Mouse (Mus musculus) adipocyte (in vitro differentiated cells): ENCODE measurements at regions not wholly inside any gene's neighbourhood (a gene's known extent, or its start where the extent isn't known, plus 50 kb on each side); places are given as distances from the start of the nearest gene placed in this dataset.

Experiments
- DNase-seq: peaks from one replicate; pipeline ENCODE4 v3.0.0-alpha.2; 2016; ENCODE audit warnings: low spot score

DNA sequence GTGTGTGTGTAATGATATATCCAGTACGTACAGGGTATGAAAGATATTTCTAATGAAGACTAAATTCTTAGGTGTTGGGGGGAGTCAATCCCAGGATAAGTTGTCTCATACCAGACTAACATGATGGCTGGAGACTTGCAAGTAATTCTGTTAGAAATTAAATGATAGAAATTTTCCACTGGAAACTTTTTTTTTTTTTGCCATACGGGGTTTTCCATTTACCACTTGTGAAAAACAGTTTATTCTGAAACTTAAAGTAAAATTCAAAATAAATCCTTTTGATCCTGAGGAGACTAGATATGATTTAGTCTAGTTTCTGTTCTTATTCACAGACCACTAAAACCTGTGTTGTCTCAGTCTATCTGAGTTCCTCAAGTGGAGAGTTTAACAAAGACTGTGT is 119.5 kb upstream of the Mmadhc start:
- no peak for DNase-seq

DNA sequence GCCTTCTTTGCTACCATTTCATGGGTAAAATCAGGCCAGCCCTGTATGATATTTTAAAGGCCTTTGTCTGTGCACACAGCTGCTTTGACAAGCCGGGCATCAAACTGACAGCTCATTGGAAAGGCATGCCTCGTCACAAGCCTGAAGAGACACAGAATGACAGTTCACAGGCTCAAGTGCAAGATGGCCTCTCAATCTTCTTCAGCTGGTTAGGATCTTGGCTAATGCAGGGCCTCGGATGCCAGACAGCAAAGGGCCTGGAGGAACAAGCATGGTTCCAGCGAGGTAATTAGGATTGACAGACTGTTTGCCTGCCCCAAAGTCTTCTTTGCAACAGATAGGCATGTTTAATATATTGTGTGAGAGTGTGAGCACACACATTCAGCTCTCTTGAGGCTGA is 109.3 kb upstream of the Mmadhc start:
- no peak for DNase-seq

DNA sequence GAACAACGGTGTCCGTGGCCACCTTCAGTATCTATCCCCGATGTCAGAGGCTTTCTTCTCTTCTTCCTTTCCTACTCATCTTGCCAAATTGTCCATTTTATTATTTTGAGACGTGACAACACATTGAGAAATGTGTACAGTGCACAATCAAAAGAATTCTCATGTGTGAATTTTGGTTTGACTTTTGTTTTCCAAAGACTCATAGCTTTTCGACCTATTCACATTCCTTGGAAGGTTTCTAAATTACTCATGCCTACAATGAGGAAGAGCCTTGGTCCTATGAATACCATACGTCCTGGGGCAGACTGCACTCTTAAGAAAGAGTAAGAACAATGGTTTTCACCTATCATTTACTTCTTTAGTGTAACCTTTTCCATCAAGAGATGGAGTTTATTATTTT is 106.5 kb upstream of the Mmadhc start:
- DNase-seq, result no peak

DNA sequence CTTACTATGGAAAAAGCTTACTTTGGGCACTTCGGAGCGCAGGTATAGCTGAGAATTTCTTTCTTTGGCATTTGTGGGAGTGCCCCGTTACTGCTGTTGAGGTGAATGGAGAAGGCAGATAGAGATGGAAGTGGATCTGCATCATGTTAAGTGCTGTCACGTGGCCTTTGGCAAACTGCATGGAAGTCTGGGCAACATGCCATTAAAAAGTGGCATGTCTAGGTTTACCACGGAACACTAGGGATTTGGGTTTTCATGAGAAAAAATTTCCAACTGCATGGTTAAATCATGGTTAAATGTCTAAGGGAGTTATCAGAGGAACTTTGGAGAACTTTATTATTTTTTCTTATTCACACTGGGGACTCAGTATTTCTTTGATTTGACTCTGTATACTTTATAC is 102.0 kb upstream of the Mmadhc start:
- DNase-seq, result peak; percentile 23

DNA sequence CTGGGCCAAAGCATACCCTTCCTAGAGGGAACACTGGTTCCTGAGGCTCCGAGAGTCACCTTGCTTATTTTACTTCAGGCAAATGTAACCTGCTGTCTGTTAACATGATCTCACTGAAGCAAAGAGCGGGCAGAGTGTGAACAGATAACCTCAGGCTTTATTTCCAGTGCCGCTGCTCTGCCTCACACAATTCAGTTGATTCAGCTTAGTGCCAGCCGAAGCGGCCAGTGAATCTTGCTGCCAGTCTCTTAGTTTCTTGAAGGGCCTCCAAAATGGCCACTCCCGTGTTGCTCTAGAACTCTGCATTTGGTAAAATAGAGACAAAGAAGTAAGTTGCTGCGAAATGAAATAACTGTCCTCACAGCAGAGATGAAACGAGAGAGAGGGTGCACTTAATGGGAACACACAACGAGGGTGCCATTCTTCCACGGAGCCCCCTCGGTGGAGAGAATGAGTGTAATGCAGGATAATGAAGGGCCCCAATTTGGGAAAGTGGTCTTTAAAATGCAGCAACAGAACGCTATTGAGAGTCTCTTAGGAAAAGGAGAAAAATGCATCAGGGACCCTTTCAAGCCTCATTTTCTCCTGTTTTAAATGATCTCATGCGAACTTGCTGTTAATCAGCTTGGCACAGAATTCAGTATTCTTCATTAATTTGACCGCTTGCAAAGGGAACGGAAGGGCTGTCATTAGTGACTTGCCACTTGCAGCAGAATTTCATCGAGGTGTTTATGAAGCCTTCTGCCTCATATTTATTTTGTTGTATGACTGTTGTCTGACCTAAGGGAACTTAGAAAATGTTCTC is 81.2 kb upstream of the Mmadhc start:
- DNase-seq, result no peak

DNA sequence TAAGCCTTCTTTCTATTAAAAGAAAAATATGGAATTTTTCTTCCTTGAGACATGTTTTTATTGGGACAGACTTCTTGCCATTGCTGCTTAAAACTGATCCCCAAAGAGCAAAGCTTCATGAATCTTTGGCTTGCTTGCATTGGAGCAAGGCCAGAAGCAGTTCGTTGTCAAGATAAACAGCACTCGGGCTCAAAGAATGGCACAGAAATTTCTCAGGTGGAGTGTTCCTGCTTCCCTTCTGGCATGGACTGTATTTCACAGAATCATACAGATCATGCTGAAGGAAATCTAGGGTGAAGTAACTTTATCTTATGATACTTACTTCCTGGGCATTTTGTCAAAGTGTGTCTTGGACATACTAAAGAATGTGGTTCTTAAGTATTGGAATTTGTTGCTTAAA is 77.0 kb upstream of the Mmadhc start:
- DNase-seq, result peak; percentile 67

DNA sequence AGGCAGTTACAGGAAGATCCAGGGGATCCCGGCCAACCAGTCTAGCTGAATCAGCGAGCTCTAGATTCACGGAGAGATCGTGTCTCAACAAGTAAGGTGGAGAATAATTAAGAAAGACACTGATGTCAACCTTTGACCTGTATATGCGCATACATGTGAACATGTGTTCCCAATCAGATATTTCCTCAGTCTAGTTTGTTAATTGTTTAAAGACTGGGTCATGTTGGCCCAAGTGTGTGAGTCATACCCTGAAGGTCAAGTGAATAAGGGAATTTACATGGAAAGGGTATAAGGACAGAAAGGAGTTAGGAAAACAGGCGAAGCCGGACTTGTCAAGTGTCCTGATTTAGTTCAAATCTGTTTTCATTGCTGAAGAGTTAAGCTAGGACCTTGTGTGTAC is 76.4 kb upstream of the Mmadhc start:
- no peak for DNase-seq

DNA sequence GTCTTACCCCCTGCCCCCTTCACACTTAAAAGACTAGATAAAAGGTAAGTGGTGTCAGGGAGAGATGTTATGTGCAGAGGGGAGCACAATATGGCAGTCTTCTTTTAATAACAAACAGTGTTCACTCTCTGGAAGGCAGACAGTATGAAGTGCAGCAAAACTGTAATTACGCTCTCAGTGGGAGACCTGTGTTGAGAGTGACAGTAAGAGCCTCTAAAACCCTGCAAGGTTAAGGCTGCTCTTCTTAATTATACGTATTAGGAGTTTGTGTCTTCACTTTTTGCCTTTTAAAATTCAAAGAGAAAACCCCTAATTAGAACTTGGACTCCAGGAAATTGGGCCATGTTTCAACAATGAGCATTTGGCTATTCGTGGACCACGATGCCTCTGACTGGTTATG is 72.2 kb upstream of the Mmadhc start:
- no peak for DNase-seq

DNA sequence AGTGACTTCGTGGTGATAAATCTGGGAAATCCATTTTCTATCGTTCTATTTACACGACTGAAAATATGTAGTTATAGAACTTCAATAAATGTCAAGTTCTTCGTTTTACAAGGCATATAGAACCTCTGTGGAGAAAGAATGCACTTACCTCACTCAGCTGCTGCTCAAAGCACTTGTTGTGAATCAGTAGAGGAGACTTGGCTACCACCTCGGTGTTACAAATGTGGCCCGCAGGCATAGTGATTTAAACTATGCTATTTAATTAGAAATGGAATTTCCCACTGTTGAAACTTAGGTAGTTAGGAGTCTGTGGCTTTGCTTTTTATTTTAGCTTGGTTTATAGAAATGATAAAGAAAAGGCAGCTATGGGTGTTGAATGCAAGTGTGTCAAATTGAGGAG is 71.8 kb upstream of the Mmadhc start:
- DNase-seq, result no peak

DNA sequence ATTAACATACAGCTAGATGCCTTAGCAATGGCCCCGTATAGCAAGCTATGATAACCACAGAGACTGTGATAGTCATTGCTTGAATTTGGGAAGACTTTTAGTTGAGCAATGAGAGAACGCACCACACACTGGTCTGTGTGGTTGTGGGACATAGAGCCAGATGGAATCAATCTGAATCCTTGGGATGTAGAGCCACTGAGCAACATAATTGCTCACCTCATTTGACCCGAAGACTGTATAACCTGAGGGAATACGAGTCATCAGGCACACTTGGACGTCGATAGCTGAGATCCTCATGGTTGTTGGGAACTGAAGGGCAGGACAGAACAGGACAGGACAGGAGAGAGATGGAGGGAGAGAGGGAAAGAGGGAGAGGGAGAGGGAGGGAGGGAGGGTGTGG is 68.6 kb upstream of the Mmadhc start:
- DNase-seq, result no peak

DNA sequence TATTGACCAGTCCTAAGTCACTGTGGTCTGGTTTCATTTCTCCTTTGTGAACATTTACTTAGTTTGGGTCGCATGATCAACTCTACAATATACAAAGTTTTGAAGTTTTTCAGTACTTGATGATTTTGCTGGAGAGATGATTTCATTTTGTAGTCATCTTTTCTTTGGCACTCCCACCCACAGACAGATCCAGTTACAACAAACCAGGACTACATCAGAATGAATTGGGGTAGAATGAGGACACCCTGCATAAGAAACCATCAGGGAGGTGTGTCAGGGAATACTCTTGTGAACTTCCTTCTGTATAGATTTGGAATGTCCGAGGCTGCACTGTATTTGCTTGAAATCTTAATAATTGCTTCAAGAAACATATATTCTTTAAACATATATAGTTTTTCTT is 59.5 kb upstream of the Mmadhc start:
- DNase-seq, result no peak

DNA sequence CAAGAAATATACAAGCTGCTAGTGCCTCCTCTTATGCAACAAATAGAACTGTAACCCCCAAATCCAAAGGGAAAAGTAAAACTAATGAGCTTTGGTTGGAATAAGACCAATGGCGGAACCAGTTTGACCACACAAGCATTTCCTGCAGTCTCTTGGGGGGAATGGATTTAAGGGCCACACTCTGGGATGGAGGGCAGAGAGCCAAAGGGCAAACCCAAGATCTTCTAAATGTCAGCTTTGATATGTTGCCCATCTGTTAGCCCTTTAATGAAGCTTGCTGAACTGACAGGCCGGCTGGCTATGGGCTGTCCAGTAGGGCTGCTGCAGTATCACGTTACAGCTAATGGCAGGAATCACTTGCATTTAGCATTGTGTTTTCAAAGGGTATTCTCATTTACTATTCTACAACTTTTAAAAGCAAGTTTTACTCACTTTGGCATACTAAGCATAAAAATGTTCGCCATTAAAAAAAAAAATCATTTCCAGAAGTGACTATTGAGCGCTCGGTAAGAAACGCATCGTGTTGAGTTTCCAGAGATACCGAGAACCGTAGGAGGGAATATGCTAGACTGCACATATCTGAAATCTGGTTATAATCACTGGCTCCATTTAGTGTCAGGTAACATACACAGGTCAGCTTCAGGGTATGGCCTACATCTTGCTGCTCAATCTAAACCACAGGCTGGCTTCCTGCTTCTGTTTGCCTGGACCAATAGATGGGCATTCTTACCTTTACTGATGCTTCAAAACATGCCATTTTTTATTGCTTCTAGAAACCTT is 51.1 kb upstream of the Mmadhc start:
- no peak for DNase-seq
